Mouse (Mus musculus) spleen, postnatal 4 days (tissue): Measurements from ENCODE around the gene C1ra.
"Not testable (repeated sequence)": the region's sequence is repeated elsewhere in the genome, so short reads cannot be mapped to it uniquely, and the experiment has no call there.

ENCODE experiments used
- DNase-seq, 2 experiments: peaks; one replicate each; pipeline ENCODE4 v3.0.0; 2022; ENCODE audit warnings: low spot score in 2 of 2

The C1ra gene

GRCm38 (mm10) chr6:124512355-124512836 is at the start of gene C1ra:
C1ra (plus strand) TSS chr6:124512405.
- DNase-seq, result peak; percentile 31 to 77

- no peak for DNase-seq
These were observed 48.3 kb upstream of the C1ra start for GRCm38 (mm10) chr6:124463881-124464291.

- DNase-seq, result peak; percentile 84 to 88
These were observed 47.6 kb upstream of the C1ra start, which contains the start of gene Clstn3 for GRCm38 (mm10) chr6:124464305-124465271. Clstn3 (minus strand) TSS chr6:124464794.

DNA sequence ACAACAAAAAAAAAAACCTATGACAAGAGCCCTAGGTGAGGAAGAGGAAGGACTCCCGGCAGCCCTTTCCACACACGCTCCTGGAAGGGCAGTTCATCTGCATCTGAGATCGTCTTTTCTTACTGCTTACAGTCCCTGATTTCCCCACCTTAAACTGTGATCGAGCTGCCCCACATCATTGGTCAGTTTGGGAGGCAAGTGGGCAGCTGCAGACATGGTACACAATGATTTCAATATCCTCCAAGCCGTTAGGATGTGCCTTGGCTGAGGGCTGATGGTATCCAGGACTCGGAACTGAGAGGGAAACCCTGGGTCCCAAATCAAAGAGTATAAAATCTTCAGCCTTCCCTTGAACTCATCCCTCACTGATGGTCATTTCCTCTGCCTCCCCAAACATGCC is 46.9 kb upstream of the C1ra start:
- DNase-seq, result no peak

DNA sequence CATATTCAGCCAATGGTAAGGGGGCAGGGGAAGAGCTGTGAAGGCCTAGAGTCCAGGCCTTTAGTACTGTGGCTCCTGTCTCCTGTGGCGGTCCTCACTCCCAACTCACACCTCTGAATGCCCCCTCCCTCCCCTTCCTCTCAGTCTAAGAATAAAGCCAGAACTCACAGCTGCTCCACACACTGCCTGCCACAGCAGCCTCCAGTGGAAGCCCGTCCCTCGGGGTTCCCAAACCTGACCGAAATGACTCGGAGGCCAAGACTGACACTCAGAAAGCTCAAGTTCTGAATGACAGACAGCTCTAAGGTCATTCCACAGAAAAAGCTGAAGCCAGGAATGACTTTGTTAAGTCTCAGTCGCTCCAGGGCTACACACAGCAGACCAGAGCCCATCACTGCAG is 46.5 kb upstream of the C1ra start:
- no peak for DNase-seq

DNA sequence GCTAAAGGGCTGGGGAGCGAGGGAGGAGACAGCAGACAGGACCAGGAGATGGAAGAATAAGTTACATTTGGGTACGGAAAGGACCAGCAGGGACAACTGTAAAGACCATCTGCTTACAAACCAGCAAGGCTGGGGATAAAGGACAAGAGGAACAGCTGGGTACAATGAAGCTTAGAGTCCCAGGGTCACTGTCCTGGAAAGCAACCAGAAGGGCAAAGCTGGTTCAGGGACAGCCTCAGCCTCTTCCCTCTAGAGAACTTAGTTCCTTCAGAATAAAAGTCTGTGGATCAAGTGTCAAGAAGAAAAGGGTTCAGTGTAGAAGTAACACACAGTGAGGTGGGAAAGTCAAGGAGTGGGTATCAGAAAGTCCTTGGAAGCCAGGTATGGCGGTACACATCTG is 41.1 kb upstream of the C1ra start:
- no peak for DNase-seq

DNA sequence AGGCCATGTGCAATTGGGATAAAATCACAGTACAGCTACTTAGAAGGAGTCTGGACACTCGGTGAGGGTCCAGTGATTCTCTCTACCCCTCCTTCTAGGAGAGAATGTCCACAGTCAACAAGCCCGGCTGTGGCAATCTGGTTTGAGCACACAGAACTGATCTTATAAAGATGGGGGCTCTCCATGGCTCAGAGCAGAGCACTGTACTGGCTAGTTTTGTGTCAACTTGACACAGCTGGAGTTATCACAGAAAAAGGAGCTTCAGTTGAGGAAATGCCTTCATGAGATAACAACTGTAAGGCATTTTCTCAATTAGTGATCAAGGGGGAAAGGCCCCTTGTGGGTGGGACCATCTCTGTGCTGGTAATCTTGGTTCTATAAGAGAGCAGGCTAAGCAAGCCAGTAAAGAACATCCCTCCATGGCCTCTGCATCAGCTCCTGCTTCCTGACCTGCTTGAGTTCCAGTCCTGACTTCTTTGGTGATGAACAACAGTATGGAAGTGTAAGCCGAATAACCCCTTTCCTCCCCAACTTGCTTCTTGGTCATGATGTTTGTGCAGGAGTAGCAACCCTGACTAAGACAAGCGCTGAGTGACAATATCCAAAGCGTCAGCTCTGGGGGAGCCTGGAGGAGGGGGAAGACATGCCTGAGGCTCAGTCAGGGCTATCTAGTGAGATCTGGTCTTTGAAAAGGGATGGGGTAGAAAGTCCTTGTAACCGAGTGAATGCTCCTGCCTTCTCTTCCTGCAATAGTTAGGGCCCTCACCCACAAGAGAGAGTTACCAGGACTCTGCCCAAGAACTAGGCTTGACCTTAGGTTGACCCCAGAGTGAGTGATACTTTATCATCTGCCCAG is 40.2 kb upstream of the C1ra start:
- not testable (repeated sequence) for DNase-seq

DNA sequence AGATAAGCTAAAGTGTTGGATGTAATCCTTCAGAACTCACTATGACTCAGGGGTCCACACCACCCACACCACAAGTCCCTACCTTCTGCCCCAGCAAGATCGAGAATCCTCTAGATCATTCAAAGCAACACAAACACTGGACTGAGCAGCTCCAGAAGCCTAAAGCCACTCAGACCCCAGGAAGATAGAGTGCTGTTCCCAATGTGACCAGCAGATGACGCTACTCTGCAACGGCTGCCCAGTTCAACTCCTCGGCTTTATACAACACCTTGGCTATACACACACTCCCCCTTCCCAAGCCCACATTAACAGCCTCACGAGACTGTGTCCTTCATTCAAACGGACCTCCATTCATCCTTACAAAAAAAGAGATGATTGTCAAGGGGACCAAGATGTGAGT is 39.4 kb upstream of the C1ra start:
- DNase-seq, result peak; percentile 72 to 89

DNA sequence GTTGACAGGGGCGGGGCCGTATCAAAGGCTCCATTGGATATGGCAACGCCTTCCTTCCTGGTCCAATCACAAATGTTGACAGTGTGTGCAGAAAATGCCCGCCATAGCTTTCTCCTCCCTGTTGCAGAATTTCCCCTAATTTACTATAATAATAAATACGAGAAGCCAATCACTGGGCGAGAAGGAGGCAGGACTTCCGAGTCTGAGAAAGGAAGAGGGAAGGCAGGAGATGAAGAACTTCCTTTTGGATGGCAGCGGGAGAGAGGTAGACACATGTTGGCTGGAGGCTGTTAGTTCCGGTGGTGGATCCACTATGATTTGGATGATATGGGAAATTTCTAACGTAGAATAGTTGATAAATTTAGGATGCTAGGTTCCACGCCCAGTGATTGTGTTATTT is 37.6 kb upstream of the C1ra start:
- DNase-seq, result no peak

DNA sequence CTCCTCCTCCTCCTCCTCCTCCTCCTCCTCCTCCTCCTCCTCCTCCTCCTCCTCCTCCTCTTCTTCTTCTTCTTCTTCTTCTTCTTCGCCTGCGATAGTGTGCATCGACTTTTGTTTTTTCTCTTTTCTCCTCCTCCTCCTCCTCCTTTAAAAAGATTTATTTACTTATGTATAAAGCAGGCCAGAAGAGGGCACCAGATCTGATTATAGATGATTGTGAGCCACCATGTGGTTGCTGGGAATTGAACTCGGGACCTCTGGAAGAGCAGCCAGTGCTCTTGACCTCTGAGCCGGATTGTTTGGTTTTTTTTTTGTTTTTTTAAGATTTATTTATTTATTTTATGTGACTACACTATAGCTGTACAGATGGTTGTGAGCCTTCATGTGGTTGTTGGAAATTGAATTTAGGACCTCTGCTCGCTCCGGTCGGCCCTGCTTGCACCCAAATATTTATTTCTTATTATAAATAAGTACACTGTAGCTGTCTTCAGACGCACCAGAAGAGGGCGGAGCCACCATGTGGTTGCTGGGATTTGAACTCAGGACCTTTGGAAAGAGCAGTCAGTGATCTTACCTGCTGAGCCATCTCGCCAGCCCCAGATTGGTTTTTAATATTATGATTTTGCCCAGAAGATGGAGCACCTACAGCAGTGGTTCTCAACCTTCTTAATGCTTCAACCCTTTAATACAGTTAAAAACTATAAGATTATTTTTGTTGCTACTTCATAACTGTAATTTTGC is 36.7 kb upstream of the C1ra start:
- not testable (repeated sequence) for DNase-seq

DNA sequence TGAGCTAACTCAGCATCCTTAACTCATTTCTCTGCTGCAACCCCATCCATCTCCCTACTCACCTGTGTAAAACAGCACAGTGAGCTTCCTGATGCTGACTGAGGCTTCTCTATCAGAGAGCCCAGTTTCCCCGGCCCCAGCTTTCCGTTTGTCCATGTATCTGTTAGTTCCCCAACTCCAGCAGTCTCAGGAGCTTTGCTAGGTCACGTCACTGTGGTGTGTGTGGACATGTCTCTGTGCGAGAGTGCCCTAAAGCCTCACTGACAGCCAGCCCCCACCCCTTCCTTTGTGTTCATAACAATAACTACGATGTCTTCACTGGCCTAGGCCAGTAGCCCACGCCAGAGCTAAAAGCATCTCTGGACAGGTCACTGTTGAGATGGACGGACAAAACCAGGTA is 36.0 kb upstream of the C1ra start:
- no peak for DNase-seq

DNA sequence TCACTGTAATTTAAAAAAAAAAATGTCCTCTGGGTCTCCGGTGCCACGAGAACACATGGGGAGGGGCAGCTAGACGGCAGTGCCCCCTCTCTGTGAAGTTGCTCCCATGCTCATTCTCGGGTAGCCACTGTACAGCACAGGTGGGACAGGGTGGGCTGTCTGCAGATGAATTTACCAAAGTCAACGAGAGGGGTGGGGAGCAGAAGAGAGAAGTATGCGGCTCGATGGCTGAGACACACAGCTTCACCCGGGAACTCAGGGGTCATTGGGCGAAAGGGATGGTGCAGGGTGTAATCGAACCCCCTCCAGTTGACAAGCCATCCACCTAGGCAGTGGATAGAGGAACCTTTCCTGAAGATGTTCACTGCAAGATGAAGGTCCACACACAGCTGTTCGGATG is 35.4 kb upstream of the C1ra start:
- no peak for DNase-seq

DNA sequence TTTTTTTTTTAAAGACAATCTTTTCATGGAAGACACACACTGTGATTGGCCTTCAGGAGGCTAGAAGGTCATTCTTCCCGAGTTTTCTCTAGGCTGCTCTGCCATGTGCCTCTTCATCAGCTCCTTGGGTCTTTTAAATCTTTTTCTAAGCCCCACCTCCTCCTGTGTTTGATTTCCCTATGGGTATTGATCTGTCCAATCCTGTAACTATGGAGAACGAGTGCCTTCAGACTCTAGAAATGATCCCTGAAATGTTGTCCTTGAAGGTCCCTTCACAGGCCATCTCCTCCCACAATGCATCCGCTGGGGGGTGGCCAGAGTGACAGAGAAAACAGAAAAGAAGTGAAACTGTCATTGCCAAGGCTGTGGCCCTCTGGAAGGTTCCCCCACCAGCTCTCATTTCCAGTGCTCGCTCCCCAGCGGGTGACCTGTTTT is 35.0 kb upstream of the C1ra start:
- no peak for DNase-seq

DNA sequence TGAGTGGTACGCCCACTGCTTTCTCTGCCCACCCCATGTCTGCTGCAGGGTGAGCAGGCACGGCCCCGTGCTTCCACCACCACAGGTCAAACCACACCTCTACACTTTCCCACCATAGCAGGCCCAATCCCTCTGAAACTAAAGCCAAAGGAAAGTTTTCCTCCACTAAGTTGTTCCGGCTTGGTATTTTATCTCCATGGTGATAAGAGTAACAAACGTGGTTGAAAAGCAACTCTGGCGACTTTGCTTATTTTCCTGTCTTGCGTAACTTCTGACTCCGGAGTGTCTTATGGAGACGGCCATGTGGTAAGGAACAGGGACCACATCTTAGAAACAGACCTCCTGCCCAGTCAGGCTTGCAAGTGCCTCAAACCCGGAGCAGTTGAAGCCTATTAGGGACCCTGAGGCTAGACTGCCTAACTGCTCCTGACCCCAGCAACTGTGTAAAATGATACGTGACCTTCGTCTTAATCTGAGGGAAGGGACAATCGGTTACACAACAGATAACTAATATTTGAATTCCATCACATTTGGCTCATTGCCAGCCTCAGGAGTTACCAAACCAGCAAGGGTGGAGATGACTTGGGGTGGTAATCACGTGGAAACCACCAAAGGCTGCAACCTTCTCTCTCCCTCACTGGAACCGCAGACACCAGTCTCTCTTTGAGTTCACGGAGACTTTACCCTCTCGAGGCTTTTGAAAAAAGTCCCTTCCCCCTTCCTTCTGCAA is 34.1 kb upstream of the C1ra start:
- no peak for DNase-seq

GRCm38 (mm10) chr6:124478874-124479572 is 33.2 kb upstream of the C1ra start:
- DNase-seq, result no peak

- no peak for DNase-seq
These were observed 32.7 kb upstream of the C1ra start for GRCm38 (mm10) chr6:124479573-124479930.

DNA sequence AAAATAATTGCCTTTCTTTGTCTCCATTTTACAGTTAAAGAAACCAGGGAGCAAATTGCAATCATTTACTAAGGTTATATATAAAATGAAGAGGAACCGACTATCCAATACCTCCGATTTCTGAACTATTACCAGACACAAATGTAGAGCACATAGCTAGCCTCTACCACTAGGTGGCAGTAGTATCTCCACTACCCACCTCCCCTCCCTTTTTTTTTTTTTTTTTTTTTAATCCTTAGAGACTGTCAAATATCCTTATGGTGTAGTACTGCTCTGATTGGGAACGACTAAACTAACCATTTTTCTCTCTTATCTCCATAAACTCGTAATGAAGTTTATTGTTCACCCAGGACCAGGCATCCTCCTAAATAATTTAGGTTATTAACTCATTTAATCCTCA is 31.9 kb upstream of the C1ra start:
- no peak for DNase-seq

DNA sequence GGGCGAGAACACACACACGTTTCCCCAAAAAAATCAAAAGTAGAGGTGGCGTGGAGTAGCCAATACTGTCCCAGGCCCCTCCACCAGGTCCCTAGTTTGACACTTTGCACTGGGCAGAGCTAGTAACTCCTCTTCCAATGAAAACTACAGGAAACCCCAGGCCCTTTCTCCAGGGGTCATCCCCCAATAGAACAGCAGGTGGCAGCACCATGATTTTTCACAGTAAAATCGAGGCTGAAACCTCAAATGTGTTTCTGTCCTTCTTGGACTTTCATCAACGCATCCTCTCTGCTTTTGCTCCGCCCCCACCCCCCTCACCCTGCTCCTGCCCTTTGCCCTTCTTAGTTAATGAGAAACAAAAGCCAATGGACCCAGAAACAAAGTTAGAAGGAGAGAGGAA is 30.6 kb upstream of the C1ra start:
- DNase-seq, result peak; percentile 45 to 74

DNA sequence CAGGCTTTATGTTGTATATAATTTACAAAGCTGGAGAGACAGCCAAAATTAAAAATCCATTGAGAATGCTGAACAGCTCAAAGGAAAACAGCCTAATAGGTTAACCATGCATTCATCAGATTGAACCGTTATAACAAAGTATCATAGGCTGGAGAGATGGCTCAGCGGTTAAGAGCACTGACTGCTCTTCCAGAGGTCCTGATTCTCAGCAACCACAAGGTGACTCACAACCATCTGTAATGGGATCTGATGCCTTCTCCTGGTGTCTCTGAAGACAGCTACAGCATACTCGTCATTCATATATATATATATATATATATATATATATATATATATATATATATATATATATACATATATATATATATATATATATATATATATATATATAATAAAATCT is 28.4 kb upstream of the C1ra start:
- not testable (repeated sequence) for DNase-seq

DNA sequence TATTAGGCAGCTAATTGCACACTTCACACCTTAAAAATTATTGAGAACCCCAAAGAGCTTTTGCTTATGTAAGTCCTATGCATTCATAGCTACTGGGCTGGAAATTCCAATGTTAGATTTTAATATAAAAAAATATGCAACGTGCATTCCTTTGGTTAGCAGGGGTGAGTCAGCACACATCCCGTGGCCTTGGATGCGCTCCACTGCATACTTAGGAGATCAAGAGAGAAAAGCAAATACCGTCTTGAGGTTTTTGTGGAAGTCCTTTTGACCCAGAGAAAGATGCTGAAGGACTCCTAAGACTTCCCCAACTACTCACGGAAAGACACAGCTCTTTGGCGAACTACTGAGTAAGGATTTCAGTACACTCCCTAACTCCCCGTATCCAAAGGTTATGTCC is 27.4 kb upstream of the C1ra start:
- no peak for DNase-seq
